Mouse (Mus musculus) C3H10T1/2 (cell line): ENCODE measurements around the gene Zfp14. TPM values are rescaled to one million over a fixed set of nuclear protein-coding genes. Genes with fewer than 3 reads are reported as not detected.

Experiments
- polyA plus RNA-seq, 2 experiments: library from polyadenylated mRNA; unstranded; fragments of >200 nt; fragmentation: generic; extraction: Trizol; gene quantifications; one replicate each; pipeline ENCODE4 v1.2.1; 2012; ENCODE audit warnings: missing spikeins in 2 of 2

Zfp14 gene
- polyA plus RNA-seq: 1 to 10 TPM in 1 of 2 experiments, under 1 TPM in 1; 0.07 to 2.3 TPM

DNA sequence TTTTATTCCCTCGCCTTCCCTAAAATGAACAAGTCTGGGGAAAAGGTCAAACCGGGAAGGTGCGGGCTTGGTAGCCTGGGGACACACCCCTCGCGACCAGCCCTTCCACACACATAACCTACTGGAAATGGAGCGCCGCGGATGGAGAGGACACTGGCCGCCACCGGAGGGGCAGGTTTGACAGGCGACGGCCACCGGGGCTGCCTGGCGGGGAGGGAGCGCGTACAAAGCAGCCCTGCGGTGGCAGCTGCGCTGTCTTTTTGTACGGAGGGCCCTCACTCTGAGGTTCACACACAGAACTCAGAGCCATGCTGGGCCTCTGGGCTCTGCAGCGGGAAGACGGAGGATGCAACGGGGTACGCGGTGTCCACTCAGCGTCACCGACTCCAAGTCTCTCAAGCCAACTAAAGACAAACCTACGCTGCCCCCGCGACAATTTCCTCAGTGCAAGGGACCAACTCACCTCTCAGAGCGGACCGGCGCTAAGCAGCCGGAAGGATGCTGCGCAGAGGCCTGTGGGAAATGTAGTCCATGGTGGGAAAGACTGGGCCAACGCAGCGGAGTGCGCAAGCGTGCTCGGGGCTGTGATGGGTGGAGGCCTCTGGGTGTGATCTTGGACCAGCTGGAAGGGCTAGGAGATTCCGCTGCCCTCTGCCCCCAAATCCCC lies at the start of gene Zfp14:
TSS of gene Zfp14 (minus strand) at position 499 of the 667 bp plus-strand sequence.

DNA sequence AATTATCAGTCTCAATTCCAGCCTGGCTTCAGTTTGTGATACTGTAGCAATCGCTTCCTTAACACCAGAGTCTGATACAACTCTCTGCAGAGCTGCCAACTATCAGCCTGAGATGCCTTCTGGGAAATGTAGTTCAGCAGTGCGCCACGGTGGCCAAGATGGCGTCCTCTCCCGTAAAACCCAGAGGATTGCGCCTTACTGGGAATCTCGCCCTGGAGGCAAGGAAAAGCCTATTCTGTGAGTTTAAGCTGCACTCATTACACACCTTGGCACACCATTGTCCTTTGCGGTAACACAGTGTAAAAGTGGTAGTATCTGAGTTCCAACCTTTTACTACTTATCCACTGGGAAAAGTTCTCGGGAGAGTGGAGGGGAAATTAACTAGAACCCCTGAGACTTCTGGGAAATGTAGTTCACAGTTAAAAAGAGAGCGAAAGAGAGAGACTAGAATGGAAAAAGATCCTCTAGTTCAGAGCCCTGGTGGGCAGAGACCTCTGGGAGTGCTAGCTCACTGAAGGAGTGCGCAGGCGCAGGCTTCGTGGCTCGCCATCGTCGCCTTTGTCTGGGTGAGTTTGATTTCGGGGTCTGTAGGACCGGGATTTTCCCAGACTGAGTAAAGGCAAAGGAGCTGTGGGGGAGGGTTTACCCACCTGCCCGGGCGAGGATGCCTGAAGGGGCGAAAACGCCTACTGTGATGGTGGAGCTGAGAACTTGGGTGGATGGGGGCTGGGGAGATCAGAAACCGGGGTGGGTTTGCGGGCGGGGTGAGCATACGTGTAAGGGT lies 43.7 kb upstream of the Zfp14 start, which contains the start of gene Zfp260:
TSS of gene Zfp260 (plus strand) at position 132 of the 784 bp plus-strand sequence.

DNA sequence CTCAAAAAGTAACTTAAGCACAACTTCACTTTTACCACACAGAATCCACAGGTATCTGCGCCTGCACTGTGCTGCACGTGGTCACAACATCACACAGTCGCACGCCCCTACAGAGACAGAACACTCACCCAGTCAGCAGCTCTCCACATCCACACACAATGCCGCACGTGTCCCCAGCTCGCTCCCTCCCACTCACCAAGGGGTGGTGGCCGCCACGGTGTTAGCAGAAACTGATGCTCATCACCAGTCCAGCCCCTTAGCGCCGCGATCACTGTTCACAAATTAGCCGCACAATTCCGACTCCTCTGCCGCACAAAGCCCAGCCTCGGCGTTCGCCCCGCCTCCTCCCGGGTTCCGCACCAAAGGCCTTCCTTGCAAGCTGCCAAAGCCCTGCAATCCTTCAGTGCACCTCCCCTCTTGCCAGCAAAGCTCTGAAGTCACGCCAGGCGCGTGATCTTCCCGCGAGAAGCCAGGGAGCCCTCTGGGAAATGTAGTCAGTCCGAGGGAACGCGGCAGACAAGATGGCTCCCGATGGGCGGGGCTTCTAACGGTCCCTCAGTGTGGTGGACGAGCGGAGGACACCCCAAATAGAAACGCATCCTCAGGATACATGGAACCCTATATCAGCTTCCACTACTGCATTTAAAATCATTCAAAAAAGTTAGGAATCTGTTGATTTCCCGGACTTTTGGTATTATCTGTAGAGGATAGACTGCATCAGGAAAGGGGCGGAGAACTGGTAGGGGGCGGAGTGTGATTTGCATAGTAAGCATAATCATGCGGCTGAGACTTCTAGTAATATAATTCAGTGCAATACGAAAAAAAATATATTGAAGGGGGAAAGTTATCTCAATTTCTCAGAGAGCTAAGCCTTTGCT lies 39.2 kb upstream of the Zfp14 start, which contains the start of the genes Gm26920 and Zfp566:
TSS of gene Gm26920 (minus strand) at position 319 of the 878 bp plus-strand sequence.
TSS of gene Zfp566 (minus strand) at position 436 of the 878 bp plus-strand sequence.

DNA sequence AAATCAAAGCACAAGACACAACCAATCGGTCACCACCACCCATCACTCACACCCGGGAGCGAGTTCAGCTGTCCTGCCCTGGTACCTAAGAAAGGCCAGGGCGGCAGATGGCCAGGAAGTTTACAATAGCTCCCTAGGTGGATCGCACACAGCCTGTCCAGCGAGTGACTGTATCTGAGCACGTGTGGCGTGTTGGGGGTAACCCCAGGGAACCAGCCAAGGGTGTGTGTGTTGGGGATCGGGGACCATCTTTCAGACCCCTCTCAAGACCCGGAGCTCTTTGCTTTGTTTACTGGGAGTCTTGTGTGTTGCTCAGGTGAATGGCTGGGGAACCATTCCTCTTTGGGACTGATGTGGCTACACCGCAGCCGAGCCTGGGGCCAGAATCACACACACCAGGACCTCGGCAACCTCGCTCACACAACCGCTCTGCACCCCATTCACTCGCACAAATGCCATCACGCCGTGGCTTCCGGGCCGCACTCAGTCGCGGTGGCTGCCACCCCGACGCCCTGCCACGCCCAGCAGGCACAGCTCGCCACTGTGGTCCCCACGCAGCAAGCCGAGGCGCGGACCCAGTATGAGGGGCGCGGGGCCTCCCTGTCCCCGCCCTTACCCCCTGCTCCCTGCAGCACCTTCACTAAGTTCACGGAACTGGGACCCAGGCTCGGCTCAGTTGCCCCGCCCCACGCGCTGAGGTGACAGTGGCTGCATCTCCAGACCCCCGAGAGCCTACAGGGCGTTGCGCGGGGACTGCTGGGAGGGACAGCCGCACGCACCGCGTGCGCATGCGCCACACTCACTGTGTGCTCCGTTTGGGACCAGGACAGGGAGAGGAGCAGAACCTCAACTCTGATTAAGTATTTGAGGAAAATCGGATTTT lies 21.2 kb upstream of the Zfp14 start, which contains the start of gene Zfp82:
TSS of gene Zfp82 (minus strand) at position 755 of the 883 bp plus-strand sequence.

Other genes starting within 250 kb of the Zfp14 start
- 1 to 10 TPM in 1 of 2 experiments, under 1 TPM in 1; 0.14 to 3.0 TPM for gene Zfp790, start 235.3 kb downstream of the Zfp14 start, polyA plus RNA-seq
- 1 to 10 TPM in 1 of 2 experiments, under 1 TPM in 1; 0.09 to 1.4 TPM for gene Zfp940, start 197.7 kb downstream of the Zfp14 start, polyA plus RNA-seq
- gene Zfp420, start 191.4 kb downstream of the Zfp14 start, polyA plus RNA-seq: under 1 TPM; 0.25 to 0.98 TPM
- 1 to 10 TPM in 1 of 2 experiments, under 1 TPM in 1; 0.23 to 5.7 TPM for gene Zfp27, start 144.8 kb downstream of the Zfp14 start, polyA plus RNA-seq
- gene Zfp383, start 143.2 kb downstream of the Zfp14 start, polyA plus RNA-seq: 1 to 10 TPM in 1 of 2 experiments, under 1 TPM in 1; 0.11 to 3.4 TPM
- gene Zfp74, start 97.3 kb downstream of the Zfp14 start, polyA plus RNA-seq: 1 to 10 TPM in 1 of 2 experiments, under 1 TPM in 1; 0.29 to 2.7 TPM
- 1 to 10 TPM in 1 of 2 experiments, under 1 TPM in 1; 0.22 to 2.1 TPM for gene Zfp568, start 67.4 kb downstream of the Zfp14 start, polyA plus RNA-seq
- gene Zfp82, start 21.5 kb upstream of the Zfp14 start, polyA plus RNA-seq: 1 to 10 TPM in 1 of 2 experiments, under 1 TPM in 1; 0.41 to 2.9 TPM
- under 1 TPM; 0.02 to 0.77 TPM for gene Gm26920, start 39.0 kb upstream of the Zfp14 start, polyA plus RNA-seq
- gene Zfp566, start 39.1 kb upstream of the Zfp14 start, polyA plus RNA-seq: 1 to 10 TPM in 1 of 2 experiments, under 1 TPM in 1; 0.22 to 4.5 TPM
- 10 to 100 TPM in 1 of 2 experiments, under 1 TPM in 1; 0.92 to 11.2 TPM for gene Zfp260, start 43.4 kb upstream of the Zfp14 start, polyA plus RNA-seq
- 1 to 10 TPM in 1 of 2 experiments, under 1 TPM in 1; 0.15 to 2.5 TPM for gene Zfp382, start 70.6 kb upstream of the Zfp14 start, polyA plus RNA-seq
- 10 to 100 TPM in 1 of 2 experiments, under 1 TPM in 1; 0.48 to 12.2 TPM for gene Zfp146, start 118.4 kb upstream of the Zfp14 start, polyA plus RNA-seq
- 1 to 10 TPM; 2.7 to 6.7 TPM for gene Cox7a1, start 132.8 kb upstream of the Zfp14 start, polyA plus RNA-seq
- 100 to 1,000 TPM; 667 to 923 TPM for gene Capns1, start 147.4 kb upstream of the Zfp14 start, polyA plus RNA-seq
- gene Polr2i, start 180.6 kb upstream of the Zfp14 start, polyA plus RNA-seq: 100 to 1,000 TPM; 140 to 190 TPM
- gene Tbcb, start 180.9 kb upstream of the Zfp14 start, polyA plus RNA-seq: 100 to 1,000 TPM; 159 to 336 TPM
- gene Ovol3, start 184.3 kb upstream of the Zfp14 start, polyA plus RNA-seq: under 1 TPM in 1 of 2 experiments, not detected in 1; 0.08 TPM
- under 1 TPM; 0.15 to 0.45 TPM for gene Thap8, start 228.7 kb upstream of the Zfp14 start, polyA plus RNA-seq
- gene Wdr62, start 229.0 kb upstream of the Zfp14 start, polyA plus RNA-seq: 10 to 100 TPM; 12.7 to 22.5 TPM
- gene Clip3, start 240.3 kb upstream of the Zfp14 start, polyA plus RNA-seq: 100 to 1,000 TPM in 1 of 2 experiments, 10 to 100 TPM in 1; 59.0 to 203 TPM